Mouse (Mus musculus) layer of hippocampus, postnatal 36 days (tissue): ENCODE results near the gene Gm7347. TPM values are rescaled to one million over a fixed set of nuclear protein-coding genes. Genes with fewer than 3 reads are reported as not detected.
"Not testable (repeated sequence)": the region's sequence is repeated elsewhere in the genome, so short reads cannot be mapped to it uniquely, and the experiment has no call there.

Source experiments
- DNase-seq, 2 experiments: peaks; one replicate each; pipeline ENCODE4 v3.0.0; 2022
- total RNA-seq, 2 experiments: library from RNA; stranded (reverse); gene quantifications; 2 replicates each; pipeline ENCODE4 v1.2.3; 2021

Gene Gm7347
- not detected for total RNA-seq

GRCm38 (mm10) chr5:26058481-26058880 lies at the start of gene Gm7347:
Gm7347 (minus strand) TSS chr5:26058581.
- not testable (repeated sequence) for DNase-seq

DNA sequence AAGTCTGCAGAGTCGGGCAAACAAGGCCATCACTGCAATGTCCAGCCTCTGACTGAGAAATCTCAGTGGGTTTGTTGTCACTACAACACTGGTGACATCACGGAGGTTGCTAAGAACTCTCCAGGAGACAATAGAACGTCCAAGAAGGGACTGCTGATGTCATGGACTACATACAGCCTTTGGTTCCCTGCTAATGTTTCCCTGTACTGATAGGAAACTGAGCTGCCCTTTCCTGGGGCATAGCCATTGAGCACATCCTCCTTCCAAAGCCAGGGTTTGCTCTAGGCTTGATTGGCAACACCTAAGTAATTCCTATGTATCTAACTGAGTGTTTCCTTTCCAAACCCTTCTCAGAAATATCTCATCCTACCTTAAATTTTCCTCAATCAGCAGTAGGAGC lies 46.9 kb upstream of the Gm7347 start, which contains the start of gene 5031410I06Rik:
Gene 5031410I06Rik, minus strand, starts transcription at position 101 of the 400 bp plus-strand sequence.
- DNase-seq = not testable (repeated sequence)

GRCm38 (mm10) chr5:26089191-26089590 lies 30.8 kb upstream of the Gm7347 start, which contains the start of gene Gm10471:
Gm10471 (minus strand) TSS chr5:26089291.
- DNase-seq = not testable (repeated sequence)

DNA sequence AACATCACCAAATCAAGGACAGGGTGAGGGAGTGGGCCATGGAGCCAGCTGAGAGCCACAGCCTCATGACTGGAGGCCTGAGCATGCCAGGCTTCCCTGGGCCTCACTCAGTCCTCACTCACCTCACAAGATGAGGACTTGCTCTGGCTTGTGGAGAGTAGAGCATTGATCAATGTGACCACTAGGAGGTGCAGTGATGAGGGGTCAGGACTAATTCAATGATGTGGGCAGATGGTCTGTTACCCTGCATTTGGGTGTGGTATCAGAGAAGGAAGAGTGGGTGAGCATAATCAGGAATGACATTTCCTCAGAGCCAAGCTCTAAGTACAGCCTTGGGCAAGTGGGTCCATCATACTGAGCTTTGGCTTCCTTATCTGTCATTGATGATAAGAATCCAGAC lies 20.6 kb upstream of the Gm7347 start:
- not testable (repeated sequence) for DNase-seq

DNA sequence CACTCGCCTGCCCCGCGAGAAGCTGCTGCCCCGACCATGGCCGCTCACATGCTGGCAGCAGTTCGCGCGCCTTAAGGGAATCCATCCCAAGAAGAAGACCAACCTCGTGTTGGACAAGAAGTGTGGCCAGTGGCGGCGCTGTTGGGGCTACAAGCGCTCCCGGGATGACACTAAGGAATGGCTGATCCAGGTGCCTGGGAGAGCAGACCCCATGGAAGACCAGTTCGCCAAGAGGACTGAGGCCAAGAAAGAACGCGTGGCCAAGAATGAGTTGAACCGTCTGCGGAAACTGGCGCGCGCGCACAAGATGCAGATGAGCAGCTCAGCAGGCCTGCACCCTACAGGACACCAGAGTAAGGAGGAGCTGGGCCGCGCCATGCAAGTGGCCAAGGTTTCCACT lies 12.3 kb upstream of the Gm7347 start:
- no peak for DNase-seq

DNA sequence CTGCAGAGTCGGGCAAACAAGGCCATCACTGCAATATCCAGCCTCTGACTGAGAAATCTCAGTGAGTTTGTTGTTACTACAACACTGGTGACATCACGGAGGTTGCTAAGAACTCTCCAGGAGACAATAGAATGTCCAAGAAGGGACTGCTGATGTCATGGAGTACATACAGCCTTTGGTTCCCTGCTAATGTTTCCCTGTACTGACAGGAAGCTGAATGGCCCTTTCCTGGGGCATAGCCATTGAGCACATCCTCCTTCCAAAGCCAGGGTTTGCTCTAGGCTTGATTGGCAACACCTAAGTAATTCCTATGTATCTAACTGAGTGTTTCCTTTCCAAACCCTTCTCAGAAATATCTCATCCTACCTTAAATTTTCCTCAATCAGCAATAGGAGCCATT lies 18.9 kb downstream of the Gm7347 start, which contains the start of gene Speer4a:
Gene Speer4a, minus strand, starts transcription at position 101 of the 400 bp plus-strand sequence.
- not testable (repeated sequence) for DNase-seq

- DNase-seq = not testable (repeated sequence)
Observed at GRCm38 (mm10) chr5:26022816-26023215, 35.6 kb downstream of the Gm7347 start, which contains the start of gene Gm5862. Gm5862 (minus strand) TSS chr5:26022916.

GRCm38 (mm10) chr5:26007697-26008096 lies 50.7 kb downstream of the Gm7347 start:
- DNase-seq = not testable (repeated sequence)

- peak; percentile 19 to 38 for DNase-seq
Observed at GRCm38 (mm10) chr5:26006937-26007695, 51.3 kb downstream of the Gm7347 start.

DNA sequence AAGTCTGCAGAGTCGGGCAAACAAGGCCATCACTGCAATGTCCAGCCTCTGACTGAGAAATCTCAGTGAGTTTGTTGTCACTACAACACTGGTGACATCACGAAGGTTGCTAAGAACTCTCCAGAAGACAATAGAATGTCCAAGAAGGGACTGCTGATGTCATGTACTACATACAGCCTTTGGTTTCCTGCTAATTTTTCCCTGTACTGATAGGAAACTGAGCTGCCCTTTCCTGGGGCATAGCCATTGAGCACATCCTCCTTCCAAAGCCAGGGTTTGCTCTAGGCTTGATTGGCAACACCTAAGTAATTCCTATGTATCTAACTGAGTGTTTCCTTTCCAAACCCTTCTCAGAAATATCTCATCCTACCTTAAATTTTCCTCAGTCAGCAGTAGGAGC lies 53.7 kb downstream of the Gm7347 start, which contains the start of gene Gm1979:
Gene Gm1979, minus strand, starts transcription at position 101 of the 400 bp plus-strand sequence.
- DNase-seq = not testable (repeated sequence)

Other genes starting within 250 kb of the Gm7347 start
- not detected for gene Gm21663, start 116.2 kb downstream of the Gm7347 start, total RNA-seq
- not detected for gene Gm21671, start 104.2 kb downstream of the Gm7347 start, total RNA-seq
- not detected for gene Gm21680, start 85.9 kb downstream of the Gm7347 start, total RNA-seq
- gene Gm21698, start 69.9 kb downstream of the Gm7347 start, total RNA-seq = not detected
- not detected for gene Gm1979, start 53.8 kb downstream of the Gm7347 start, total RNA-seq
- gene Gm5862, start 35.7 kb downstream of the Gm7347 start, total RNA-seq = not detected
- not detected for gene Speer4a, start 19.0 kb downstream of the Gm7347 start, total RNA-seq
- gene Gm10471, start 30.7 kb upstream of the Gm7347 start, total RNA-seq = not detected
- not detected for gene 5031410I06Rik, start 46.8 kb upstream of the Gm7347 start, total RNA-seq
- not detected for gene Gm10220, start 62.8 kb upstream of the Gm7347 start, total RNA-seq
- under 1 TPM; 0.40 to 0.53 TPM for gene Gm7361, start 199.1 kb upstream of the Gm7347 start, total RNA-seq